Mouse (Mus musculus) spleen, postnatal 4 days (tissue): ENCODE measurements around the gene Dydc2.

Experiments
- DNase-seq, 2 experiments: peaks; one replicate each; pipeline ENCODE4 v3.0.0; 2022; ENCODE audit warnings: low spot score in 2 of 2

Gene Dydc2

GRCm38 (mm10) chr14:41035146-41035798, 33.7 kb downstream of the Dydc2 start:
- DNase-seq, result peak; percentile 61 to 86

- peak; percentile 66 to 80 for DNase-seq
Measured at GRCm38 (mm10) chr14:41033135-41034110, 35.6 kb downstream of the Dydc2 start.

- no peak for DNase-seq
Measured at GRCm38 (mm10) chr14:41030989-41031513, 38.0 kb downstream of the Dydc2 start.

- no peak for DNase-seq
Measured at GRCm38 (mm10) chr14:41029303-41029702, 39.7 kb downstream of the Dydc2 start.

- DNase-seq, result no peak
Measured at GRCm38 (mm10) chr14:41025594-41026284, 43.3 kb downstream of the Dydc2 start.

- no peak for DNase-seq
Measured at GRCm38 (mm10) chr14:41025087-41025486, 43.9 kb downstream of the Dydc2 start.

GRCm38 (mm10) chr14:41021246-41021645, 47.8 kb downstream of the Dydc2 start:
- peak in 1 of 2 experiments; percentile 33 for DNase-seq

- no peak for DNase-seq
Measured at GRCm38 (mm10) chr14:41017460-41017859, 51.5 kb downstream of the Dydc2 start.

- peak in 1 of 2 experiments; percentile 8 for DNase-seq
Measured at GRCm38 (mm10) chr14:41014701-41015240, 54.2 kb downstream of the Dydc2 start.

GRCm38 (mm10) chr14:41013630-41014613, 55.1 kb downstream of the Dydc2 start, which contains the start of gene Fam213a:
Fam213a (minus strand) TSS chr14:41013788.
- DNase-seq, result peak; percentile 87 to 93

- DNase-seq, result no peak
Measured at GRCm38 (mm10) chr14:41013143-41013542, 55.9 kb downstream of the Dydc2 start.

GRCm38 (mm10) chr14:41011916-41012315, 57.1 kb downstream of the Dydc2 start:
- no peak for DNase-seq

GRCm38 (mm10) chr14:41008138-41008537, 60.9 kb downstream of the Dydc2 start:
- DNase-seq, result peak; percentile 35 to 67

- DNase-seq, result peak; percentile 31 to 67
Measured at GRCm38 (mm10) chr14:41007641-41008040, 61.4 kb downstream of the Dydc2 start.

- DNase-seq, result peak; percentile 65 to 72
Measured at GRCm38 (mm10) chr14:41006899-41007298, 62.1 kb downstream of the Dydc2 start.

- no peak for DNase-seq
Measured at GRCm38 (mm10) chr14:41006263-41006662, 62.7 kb downstream of the Dydc2 start.

- no peak for DNase-seq
Measured at GRCm38 (mm10) chr14:41005716-41006115, 63.3 kb downstream of the Dydc2 start.

- no peak for DNase-seq
Measured at GRCm38 (mm10) chr14:41004201-41005141, 64.5 kb downstream of the Dydc2 start.

GRCm38 (mm10) chr14:41001576-41001975, 67.4 kb downstream of the Dydc2 start:
- DNase-seq, result no peak
